Mouse (Mus musculus) C2C12 (cell line): ENCODE measurements around the gene Prex1.

Experiments
- MYOD1 ChIP-seq: IDR thresholded peaks from one replicate; pipeline ENCODE4 v1.6.1; 2011; ENCODE audit warnings: low read depth; ENCODE audit not compliant: control insufficient read depth, insufficient read length
- MYOG ChIP-seq: IDR thresholded peaks from one replicate; pipeline ENCODE4 v1.6.1; 2011; ENCODE audit not compliant: control insufficient read depth, insufficient read length; ENCODE audit errors: extremely low read depth
- USF1 ChIP-seq: IDR thresholded peaks from one replicate; pipeline ENCODE4 v1.6.1; 2011; ENCODE audit warnings: low read depth, mild to moderate bottlenecking, control low read depth, moderate library complexity

DNA sequence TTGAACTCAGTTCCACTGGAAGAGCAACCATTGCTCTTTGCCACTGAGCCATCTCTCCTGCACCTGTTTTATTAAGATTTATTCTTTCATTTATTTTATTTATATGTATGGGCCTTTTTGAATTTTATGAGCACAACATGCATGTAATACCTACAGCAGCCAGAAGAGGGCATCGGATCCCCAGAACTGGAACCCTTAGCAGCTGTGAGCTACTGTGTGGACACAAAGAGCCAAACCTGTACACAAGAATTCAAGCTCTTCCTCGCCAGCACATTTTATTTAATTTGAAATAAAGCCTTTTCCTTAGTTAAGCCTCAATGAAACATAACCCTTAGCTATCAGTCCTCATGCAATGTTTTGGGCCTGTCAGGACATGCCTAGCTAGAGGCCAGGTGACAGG lies 158.1 kb downstream of the Prex1 start:
- TF ChIP-seq USF1 = no peak
- no peak for TF ChIP-seq MYOG
- no peak for TF ChIP-seq MYOD1
